Mouse (Mus musculus): Measurements from ENCODE around the gene Lgals3. TPM values are rescaled to one million over a fixed set of nuclear protein-coding genes. Genes with fewer than 3 reads are reported as not detected.

Gene Lgals3
- polyA plus RNA-seq, 1 experiment from 2014 or later, result 15.4 TPM

GRCm38 (mm10) chr14:47361418-47361817, 6.1 kb upstream of the Lgals3 start:
- Histone ChIP-seq H3K4me2 (ENCODE audit: low read depth, low read length) (no peak overlapping the region), H3K27me3 (ENCODE audit: control insufficient read depth, insufficient read depth, low read length) (no peaks in the 10 kb centered on the region), H3K27ac (ENCODE audit: low read length) (no peak overlapping the region), H3K36me3 (ENCODE audit: control insufficient read depth, insufficient read depth) (no peaks in the 10 kb centered on the region), H3K4me3 (ENCODE audit: low read length) (no peak overlapping the region), H3K9me3 (replicated peaks; ENCODE audit: control insufficient read depth, low read length) (no peaks in the 10 kb centered on the region), H3K4me1 (ENCODE audit: control insufficient read depth, insufficient read depth, low read length) (peaks cover 2% of the 10 kb centered on the region; the same call in 1 of the 2 replicates), H3K9ac (ENCODE audit: low read length) (no peak overlapping the region)
- no peak for ATAC-seq (replicated peaks; ENCODE audit: extremely low read depth, insufficient read depth, low FRiP score)
- WGBS, result 78% methylated on average over 2 of the region's 2 CpGs

- Histone ChIP-seq H3K9ac (ENCODE audit: low read length) (no peak overlapping the region), H3K9me3 (replicated peaks; ENCODE audit: control insufficient read depth, low read length) (no peaks in the 10 kb centered on the region), H3K36me3 (ENCODE audit: control insufficient read depth, insufficient read depth) (no peaks in the 10 kb centered on the region), H3K27me3 (ENCODE audit: control insufficient read depth, insufficient read depth, low read length) (no peaks in the 10 kb centered on the region), H3K4me1 (ENCODE audit: control insufficient read depth, insufficient read depth, low read length) (peaks cover 3% of the 10 kb centered on the region), H3K27ac (ENCODE audit: low read length) (no peak overlapping the region), H3K4me2 (ENCODE audit: low read depth, low read length) (no peak overlapping the region), H3K4me3 (ENCODE audit: low read length) (no peak overlapping the region)
- 65% methylated on average over 9 of the region's 9 CpGs for WGBS
- ATAC-seq (replicated peaks; ENCODE audit: extremely low read depth, insufficient read depth, low FRiP score), result no peak
These were observed 5.7 kb upstream of the Lgals3 start for GRCm38 (mm10) chr14:47361899-47362298.

GRCm38 (mm10) chr14:47364742-47365449, 2.7 kb upstream of the Lgals3 start:
- peak overlapping the region; percentile 58 for H3K4me2 ChIP-seq (ENCODE audit: low read depth, low read length)
- peaks cover 5% of the 10 kb centered on the region for H3K4me1 ChIP-seq (ENCODE audit: control insufficient read depth, insufficient read depth, low read length)
- 0 out of 2 replicates have a peak, but pooled peaks have one; percentile 34 for ATAC-seq (replicated peaks; ENCODE audit: extremely low read depth, insufficient read depth, low FRiP score)
- no peaks in the 10 kb centered on the region for H3K36me3 ChIP-seq (ENCODE audit: control insufficient read depth, insufficient read depth)
- H3K27ac ChIP-seq (ENCODE audit: low read length), result no peak overlapping the region
- no peaks in the 10 kb centered on the region for H3K9me3 ChIP-seq (replicated peaks; ENCODE audit: control insufficient read depth, low read length)
- H3K9ac ChIP-seq (ENCODE audit: low read length), result peak overlapping the region; percentile 20; the same call in 1 of the 2 replicates
- peak overlapping the region; percentile 22 for H3K4me3 ChIP-seq (ENCODE audit: low read length)
- 31% methylated on average over 21 of the region's 21 CpGs for WGBS
- H3K27me3 ChIP-seq (ENCODE audit: control insufficient read depth, insufficient read depth, low read length), result no peaks in the 10 kb centered on the region

- H3K4me1 ChIP-seq (ENCODE audit: control insufficient read depth, insufficient read depth, low read length), result peaks cover 5% of the 10 kb centered on the region
- no peak overlapping the region for H3K4me2 ChIP-seq (ENCODE audit: low read depth, low read length)
- 29% methylated on average over 7 of the region's 7 CpGs for WGBS
- no peak overlapping the region for H3K27ac ChIP-seq (ENCODE audit: low read length)
- no peaks in the 10 kb centered on the region for H3K9me3 ChIP-seq (replicated peaks; ENCODE audit: control insufficient read depth, low read length)
- no peaks in the 10 kb centered on the region for H3K36me3 ChIP-seq (ENCODE audit: control insufficient read depth, insufficient read depth)
- no peak overlapping the region for H3K9ac ChIP-seq (ENCODE audit: low read length)
- no peak overlapping the region for H3K4me3 ChIP-seq (ENCODE audit: low read length)
- no peak for ATAC-seq (replicated peaks; ENCODE audit: extremely low read depth, insufficient read depth, low FRiP score)
- H3K27me3 ChIP-seq (ENCODE audit: control insufficient read depth, insufficient read depth, low read length), result no peaks in the 10 kb centered on the region
These were observed 650 bp upstream of the Lgals3 start for GRCm38 (mm10) chr14:47366881-47367321.

- peaks cover 12% of the 10 kb centered on the region for H3K4me1 ChIP-seq (ENCODE audit: control insufficient read depth, insufficient read depth, low read length)
- no peak overlapping the region for H3K9ac ChIP-seq (ENCODE audit: low read length)
- H3K36me3 ChIP-seq (ENCODE audit: control insufficient read depth, insufficient read depth), result no peaks in the 10 kb centered on the region
- ATAC-seq (replicated peaks; ENCODE audit: extremely low read depth, insufficient read depth, low FRiP score), result no peak
- H3K4me3 ChIP-seq (ENCODE audit: low read length), result no peak overlapping the region
- H3K27ac ChIP-seq (ENCODE audit: low read length), result no peak overlapping the region
- no peak overlapping the region for H3K4me2 ChIP-seq (ENCODE audit: low read depth, low read length)
- H3K27me3 ChIP-seq (ENCODE audit: control insufficient read depth, insufficient read depth, low read length), result peaks cover 17% of the 10 kb centered on the region
- H3K9me3 ChIP-seq (replicated peaks; ENCODE audit: control insufficient read depth, low read length), result no peaks in the 10 kb centered on the region
- WGBS, result 83% methylated on average over 5 of the region's 5 CpGs
These were observed 2.2 kb downstream of the Lgals3 start for GRCm38 (mm10) chr14:47369741-47370140.

GRCm38 (mm10) chr14:47370790-47371189, 3.2 kb downstream of the Lgals3 start:
- Histone ChIP-seq H3K27ac (ENCODE audit: low read length) (no peak overlapping the region), H3K27me3 (ENCODE audit: control insufficient read depth, insufficient read depth, low read length) (peaks cover 20% of the 10 kb centered on the region), H3K9me3 (replicated peaks; ENCODE audit: control insufficient read depth, low read length) (no peaks in the 10 kb centered on the region), H3K36me3 (ENCODE audit: control insufficient read depth, insufficient read depth) (no peaks in the 10 kb centered on the region), H3K9ac (ENCODE audit: low read length) (no peak overlapping the region), H3K4me3 (ENCODE audit: low read length) (no peak overlapping the region), H3K4me2 (ENCODE audit: low read depth, low read length) (no peak overlapping the region), H3K4me1 (ENCODE audit: control insufficient read depth, insufficient read depth, low read length) (peaks cover 10% of the 10 kb centered on the region)
- no peak for ATAC-seq (replicated peaks; ENCODE audit: extremely low read depth, insufficient read depth, low FRiP score)
- WGBS, result 88% methylated on average over 3 of the region's 3 CpGs

- 54% methylated on average over 6 of the region's 6 CpGs for WGBS
- ATAC-seq (replicated peaks; ENCODE audit: extremely low read depth, insufficient read depth, low FRiP score), result no peak
- no peak overlapping the region for H3K4me2 ChIP-seq (ENCODE audit: low read depth, low read length)
- no peaks in the 10 kb centered on the region for H3K9me3 ChIP-seq (replicated peaks; ENCODE audit: control insufficient read depth, low read length)
- no peak overlapping the region for H3K4me3 ChIP-seq (ENCODE audit: low read length)
- H3K27me3 ChIP-seq (ENCODE audit: control insufficient read depth, insufficient read depth, low read length), result peaks cover 20% of the 10 kb centered on the region
- peaks cover 10% of the 10 kb centered on the region for H3K4me1 ChIP-seq (ENCODE audit: control insufficient read depth, insufficient read depth, low read length)
- no peak overlapping the region for H3K27ac ChIP-seq (ENCODE audit: low read length)
- H3K9ac ChIP-seq (ENCODE audit: low read length), result no peak overlapping the region
- no peaks in the 10 kb centered on the region for H3K36me3 ChIP-seq (ENCODE audit: control insufficient read depth, insufficient read depth)
These were observed 4.1 kb downstream of the Lgals3 start for GRCm38 (mm10) chr14:47371689-47372088.

GRCm38 (mm10) chr14:47373728-47374678, 6.5 kb downstream of the Lgals3 start:
- H3K27me3 ChIP-seq (ENCODE audit: control insufficient read depth, insufficient read depth, low read length), result peaks cover 20% of the 10 kb centered on the region
- H3K27ac ChIP-seq (ENCODE audit: low read length), result no peak overlapping the region
- H3K9me3 ChIP-seq (replicated peaks; ENCODE audit: control insufficient read depth, low read length), result no peaks in the 10 kb centered on the region
- no peaks in the 10 kb centered on the region for H3K36me3 ChIP-seq (ENCODE audit: control insufficient read depth, insufficient read depth)
- WGBS, result 13% methylated on average over 46 of the region's 49 CpGs
- H3K4me1 ChIP-seq (ENCODE audit: control insufficient read depth, insufficient read depth, low read length), result peaks cover 7% of the 10 kb centered on the region
- peak overlapping the region; percentile 52 for H3K9ac ChIP-seq (ENCODE audit: low read length)
- 0 out of 2 replicates have a peak, but pooled peaks have one; percentile 28 for ATAC-seq (replicated peaks; ENCODE audit: extremely low read depth, insufficient read depth, low FRiP score)
- peak overlapping the region; percentile 47 for H3K4me3 ChIP-seq (ENCODE audit: low read length)
- peak overlapping the region; percentile 74 for H3K4me2 ChIP-seq (ENCODE audit: low read depth, low read length)

GRCm38 (mm10) chr14:47376526-47376925, 9.0 kb downstream of the Lgals3 start:
- H3K4me1 ChIP-seq (ENCODE audit: control insufficient read depth, insufficient read depth, low read length), result peaks cover 7% of the 10 kb centered on the region
- H3K4me3 ChIP-seq (ENCODE audit: low read length), result no peak overlapping the region
- H3K36me3 ChIP-seq (ENCODE audit: control insufficient read depth, insufficient read depth), result no peaks in the 10 kb centered on the region
- H3K27me3 ChIP-seq (ENCODE audit: control insufficient read depth, insufficient read depth, low read length), result peaks cover 20% of the 10 kb centered on the region
- no peak for ATAC-seq (replicated peaks; ENCODE audit: extremely low read depth, insufficient read depth, low FRiP score)
- H3K4me2 ChIP-seq (ENCODE audit: low read depth, low read length), result no peak overlapping the region
- no peaks in the 10 kb centered on the region for H3K9me3 ChIP-seq (replicated peaks; ENCODE audit: control insufficient read depth, low read length)
- no peak overlapping the region for H3K9ac ChIP-seq (ENCODE audit: low read length)
- 60% methylated on average over 2 of the region's 2 CpGs for WGBS
- H3K27ac ChIP-seq (ENCODE audit: low read length), result no peak overlapping the region
